Mouse (Mus musculus) layer of hippocampus, postnatal 25 days (tissue): ENCODE results near the gene Dlg4. TPM values are rescaled to one million over a fixed set of nuclear protein-coding genes. Genes with fewer than 3 reads are reported as not detected.
A peak's percentile ranks its signal among the peaks of the same experiment; 100 is the strongest.

Experiments used
- DNase-seq, 2 experiments: peaks; one replicate each; pipeline ENCODE4 v3.0.0; 2022; ENCODE audit warnings: mixed read lengths in 2 of 2, low spot score in 1 of 2; ENCODE audit errors: extremely low spot score in 1 of 2
- total RNA-seq, 2 experiments: library from RNA; stranded (reverse); gene quantifications; 2 replicates each; pipeline ENCODE4 v1.2.3; 2021

The Dlg4 gene
- total RNA-seq, 2 experiments from 2014 or later: 857 to 887 TPM

DNA sequence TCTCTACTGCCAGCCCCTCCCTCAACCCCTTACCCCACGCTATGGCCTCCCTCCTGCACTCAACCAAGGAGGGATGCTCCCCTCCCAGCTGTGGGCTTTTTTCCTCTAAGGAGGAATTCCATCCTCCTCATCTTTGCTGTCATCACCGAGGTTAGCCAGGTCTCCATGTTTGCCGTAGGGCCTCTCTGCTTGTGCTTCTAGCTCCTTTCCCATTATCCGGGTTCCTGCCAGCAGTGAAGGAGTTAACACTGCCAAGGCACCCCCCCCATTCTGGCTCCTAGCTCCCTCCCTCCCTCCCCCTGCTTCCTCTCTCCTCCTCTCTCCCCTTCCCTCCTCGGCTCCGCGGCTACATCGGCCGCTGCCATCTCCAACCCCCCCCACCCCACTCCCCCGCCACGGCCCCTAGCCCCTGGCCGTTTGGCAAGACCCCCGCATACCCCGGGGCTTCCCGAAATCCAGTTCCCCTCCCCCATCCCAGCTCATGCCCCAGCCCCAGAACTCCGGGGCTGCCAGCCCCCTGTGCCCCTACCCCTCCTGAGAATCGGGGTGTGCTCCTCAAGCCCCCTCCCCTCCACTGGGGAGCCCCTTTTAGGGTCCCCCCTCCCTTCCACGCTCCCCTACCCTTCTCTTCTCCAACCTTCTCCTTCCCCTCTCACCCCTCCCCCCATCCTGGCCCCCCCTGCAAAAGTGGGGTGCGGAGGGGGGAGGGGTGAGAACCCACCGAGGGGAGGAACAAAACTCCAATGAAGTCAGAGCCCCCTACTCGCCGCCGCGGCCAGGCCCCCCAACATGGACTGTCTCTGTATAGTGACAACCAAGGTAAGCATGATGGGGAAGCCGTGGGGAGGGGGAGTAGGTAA is 1.6 kb downstream of the Dlg4 start:
- DNase-seq: peak; percentile 50 to 62

DNA sequence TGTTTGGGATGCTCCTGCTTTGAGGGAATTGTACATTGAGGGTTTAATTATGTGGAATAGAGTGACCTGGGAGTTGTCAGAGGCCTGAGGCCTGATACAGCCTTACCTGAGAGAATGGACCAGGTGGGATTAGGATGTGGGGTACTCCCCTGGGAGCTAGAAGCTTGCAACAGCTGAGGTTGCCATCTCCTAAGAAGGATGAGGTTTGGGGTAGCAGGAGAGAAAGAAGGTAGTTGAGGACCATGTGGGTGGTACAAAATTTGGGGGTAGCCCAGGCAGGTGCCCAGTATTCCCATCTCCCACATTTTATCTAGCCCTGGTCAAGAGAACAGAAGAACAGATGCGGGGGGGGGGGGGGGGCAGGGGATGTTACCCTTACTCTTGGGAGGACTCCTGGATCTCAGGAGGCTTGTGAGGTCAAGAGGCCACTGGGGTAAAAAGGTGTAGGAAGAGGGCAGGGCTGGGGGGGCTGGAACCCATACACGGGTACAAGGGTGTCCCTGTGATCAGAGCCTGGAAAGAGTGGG is 2.8 kb downstream of the Dlg4 start:
- DNase-seq: no peak

DNA sequence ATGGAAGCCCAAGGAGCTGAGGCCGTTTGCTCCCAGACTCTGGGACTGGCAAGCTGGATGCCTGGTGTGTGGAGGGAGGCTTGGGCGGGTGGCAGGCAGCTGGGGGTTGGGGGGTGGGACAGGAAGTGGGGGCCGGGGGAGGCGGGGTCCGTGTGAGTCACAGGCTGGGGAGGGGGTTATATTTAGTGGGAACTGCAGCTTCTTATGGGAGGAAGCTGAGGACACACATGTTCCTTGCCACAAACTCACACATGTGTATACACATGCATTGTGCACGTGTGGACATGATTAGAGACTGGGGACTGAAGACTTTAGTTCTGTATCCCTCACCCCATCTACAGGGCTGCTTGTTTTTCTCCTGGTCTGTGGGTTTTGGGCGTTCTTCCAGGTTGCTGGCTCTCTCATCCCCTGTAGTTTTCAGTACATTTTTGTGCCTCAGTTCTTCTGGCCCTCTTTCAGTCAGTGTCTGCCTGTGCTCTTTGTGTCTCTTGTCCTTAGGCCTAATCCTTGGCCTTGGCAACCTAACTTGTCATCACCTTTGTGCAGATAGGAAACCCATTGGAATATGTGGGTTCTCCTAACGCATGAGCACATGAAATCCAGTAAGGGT is 3.4 kb downstream of the Dlg4 start:
- peak in 1 of 2 experiments; percentile 43 for DNase-seq

GRCm38 (mm10) chr11:70020731-70021263 is 4.1 kb downstream of the Dlg4 start:
- DNase-seq: peak in 1 of 2 experiments; percentile 50

DNA sequence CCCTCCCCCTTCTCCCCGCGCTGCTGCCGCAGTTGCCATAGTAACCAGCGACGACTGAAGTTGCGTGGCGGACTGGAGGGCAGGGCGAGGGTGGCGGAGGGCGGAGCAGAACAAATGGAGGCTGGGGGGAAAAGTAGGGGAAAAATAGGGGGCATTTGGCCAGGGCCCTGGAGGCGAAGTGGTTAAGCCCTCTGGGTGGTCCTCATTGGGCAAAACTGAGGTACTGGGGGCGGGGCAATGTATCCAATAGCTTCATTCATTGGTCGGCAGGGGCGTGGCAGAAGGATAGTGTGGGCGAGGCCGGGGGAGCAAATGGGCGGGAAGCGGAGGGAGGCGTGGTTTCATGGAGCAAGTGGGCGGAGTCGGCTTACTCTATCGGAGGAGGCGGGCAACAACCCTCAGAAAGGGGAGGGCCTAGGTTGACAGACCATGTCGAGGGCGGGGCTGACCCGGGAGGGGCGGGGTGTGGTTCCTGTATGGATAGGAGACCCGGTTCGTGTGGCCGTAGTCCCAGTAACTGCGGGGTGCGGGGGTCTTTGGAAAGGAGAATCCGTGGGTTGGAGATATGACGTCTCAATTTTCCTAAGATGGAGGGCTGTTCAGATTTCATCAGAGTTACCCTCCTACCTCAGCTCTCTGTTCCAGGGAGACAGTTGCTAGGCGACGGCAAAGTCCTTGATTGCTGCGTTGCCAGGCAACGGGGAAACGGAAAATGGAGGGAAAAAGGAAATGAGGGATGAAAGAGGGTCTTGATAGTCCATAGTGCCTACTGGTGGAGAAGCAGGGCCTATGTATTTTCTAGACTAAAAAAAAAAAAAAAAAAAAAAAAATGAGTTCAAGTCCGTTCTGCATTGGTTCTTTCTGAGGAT is 4.8 kb downstream of the Dlg4 start:
- peak; percentile 85 to 88 for DNase-seq

- DNase-seq: peak in 1 of 2 experiments; percentile 51
Measured at GRCm38 (mm10) chr11:70023481-70024150, 6.9 kb downstream of the Dlg4 start.

- no peak for DNase-seq
Measured at GRCm38 (mm10) chr11:70024151-70024514, 7.4 kb downstream of the Dlg4 start.

DNA sequence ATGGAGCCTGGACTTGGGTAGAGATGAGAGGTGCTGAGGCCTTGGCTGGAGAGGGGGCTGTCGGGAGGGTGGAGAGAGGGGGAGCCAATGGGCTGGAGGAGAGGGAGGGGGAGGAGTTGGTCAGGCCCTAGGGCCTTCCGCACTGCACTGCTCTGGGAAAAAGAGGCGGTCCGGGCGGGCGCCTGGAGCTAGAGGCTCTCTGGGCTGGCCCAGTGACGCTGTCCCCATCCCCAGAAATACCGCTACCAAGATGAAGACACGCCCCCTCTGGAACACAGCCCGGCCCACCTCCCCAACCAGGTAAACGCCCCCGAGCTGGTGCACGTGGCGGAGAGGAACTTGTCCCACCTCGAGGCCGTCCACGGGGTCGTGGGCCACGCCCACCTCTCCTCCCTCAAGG is 9.9 kb downstream of the Dlg4 start:
- DNase-seq: no peak

GRCm38 (mm10) chr11:70027397-70027796 is 10.7 kb downstream of the Dlg4 start:
- DNase-seq: no peak

GRCm38 (mm10) chr11:70028401-70029129 is 11.8 kb downstream of the Dlg4 start:
- DNase-seq: no peak

- DNase-seq: peak; percentile 57 to 67
Measured at GRCm38 (mm10) chr11:70029130-70029801, 12.5 kb downstream of the Dlg4 start.

DNA sequence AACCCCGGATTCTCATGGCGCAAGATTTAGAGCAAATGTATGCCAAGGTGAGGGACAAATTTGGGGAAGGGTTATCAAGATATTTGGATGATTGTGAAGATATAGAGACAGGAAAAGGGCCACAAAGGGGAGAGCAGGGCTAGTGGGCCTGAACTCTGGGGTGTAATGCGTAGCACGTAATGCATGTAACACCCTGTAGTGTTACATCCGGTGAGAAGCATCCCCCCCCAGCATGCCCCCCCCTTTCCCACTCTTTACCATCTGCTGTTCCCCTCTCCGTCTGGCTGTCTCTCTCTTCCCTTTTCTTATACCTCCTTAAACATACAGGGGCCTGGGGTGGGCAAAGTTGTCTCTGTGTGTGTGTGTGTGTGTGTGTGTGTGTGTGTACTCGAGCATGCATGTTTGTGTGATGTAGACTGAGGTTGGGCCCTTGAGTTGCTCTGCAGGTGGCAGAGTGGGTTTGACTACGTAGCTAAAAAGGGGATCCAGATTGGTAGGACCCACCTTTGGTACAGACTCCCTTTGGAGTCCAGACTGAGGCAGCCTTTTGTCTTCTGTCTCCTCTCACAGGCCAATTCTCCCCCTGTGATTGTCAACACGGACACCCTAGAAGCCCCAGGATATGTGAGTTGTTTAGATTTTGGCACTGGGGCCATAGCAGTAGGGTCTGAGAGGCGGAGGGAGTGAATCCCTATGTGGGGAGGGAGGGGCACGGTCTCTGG is 13.2 kb downstream of the Dlg4 start:
- no peak for DNase-seq

DNA sequence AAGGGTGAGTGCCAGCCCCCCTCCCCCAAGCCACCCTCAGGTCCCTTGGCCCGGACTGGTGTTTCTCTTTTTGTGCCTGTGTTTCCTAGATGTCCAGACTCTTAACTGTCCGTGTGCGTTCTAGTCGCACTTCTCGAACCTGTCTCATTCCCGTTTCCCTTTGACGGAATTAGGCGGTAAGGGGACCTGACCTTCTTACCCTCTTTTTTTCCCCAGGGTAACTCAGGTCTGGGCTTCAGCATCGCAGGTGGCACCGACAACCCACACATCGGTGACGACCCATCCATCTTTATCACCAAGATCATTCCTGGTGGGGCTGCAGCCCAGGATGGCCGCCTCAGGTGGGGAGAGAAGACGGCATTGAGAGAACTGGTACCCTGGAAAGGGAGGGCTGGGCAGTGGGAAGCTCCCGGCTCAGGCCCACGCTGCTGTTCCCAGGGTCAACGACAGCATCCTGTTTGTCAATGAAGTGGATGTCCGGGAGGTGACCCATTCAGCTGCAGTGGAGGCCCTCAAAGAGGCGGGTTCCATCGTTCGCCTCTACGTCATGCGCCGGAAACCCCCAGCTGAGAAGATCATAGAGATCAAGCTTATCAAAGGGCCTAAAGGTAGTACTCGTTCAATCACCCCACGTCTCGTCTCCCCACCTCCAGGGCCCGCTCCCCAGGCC is 14.0 kb downstream of the Dlg4 start:
- no peak for DNase-seq

DNA sequence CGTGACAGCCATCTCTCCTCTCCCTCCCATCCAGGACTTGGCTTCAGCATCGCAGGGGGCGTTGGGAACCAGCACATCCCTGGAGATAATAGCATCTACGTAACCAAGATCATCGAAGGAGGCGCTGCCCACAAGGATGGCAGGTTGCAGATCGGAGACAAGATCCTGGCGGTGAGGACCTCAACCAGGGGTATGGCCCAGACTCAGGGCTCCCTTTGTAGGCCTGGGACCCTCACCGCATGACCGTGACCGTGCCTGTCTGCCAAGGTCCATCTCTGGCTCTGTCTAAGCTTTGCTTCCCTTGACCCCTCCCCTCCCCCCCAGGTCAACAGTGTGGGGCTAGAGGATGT is 14.6 kb downstream of the Dlg4 start:
- DNase-seq: no peak

DNA sequence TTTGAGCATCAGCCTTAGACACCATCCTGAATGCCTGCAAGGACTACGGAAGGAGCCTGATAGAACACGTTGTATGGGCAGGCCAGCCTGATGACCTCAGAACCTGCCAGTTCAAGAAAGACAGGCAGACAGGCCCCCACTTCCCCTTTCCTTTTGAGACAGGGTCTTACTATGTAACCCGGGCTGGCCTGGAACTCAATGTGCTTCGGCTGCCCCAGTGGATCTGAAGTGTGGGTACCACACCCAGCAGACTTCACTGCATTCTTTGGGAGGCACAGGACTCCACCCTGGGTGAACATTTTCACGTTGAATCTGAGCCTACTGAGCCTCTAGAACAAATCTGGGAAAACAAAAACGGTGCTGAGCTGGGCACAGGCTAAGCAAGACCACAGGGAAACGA is 21.4 kb downstream of the Dlg4 start:
- DNase-seq: no peak

GRCm38 (mm10) chr11:70039631-70040030 is 22.9 kb downstream of the Dlg4 start:
- DNase-seq: no peak

GRCm38 (mm10) chr11:70040184-70040583 is 23.4 kb downstream of the Dlg4 start:
- no peak for DNase-seq
